Mouse (Mus musculus): ENCODE data around the gene Tmem185a. TPM values are rescaled to one million over a fixed set of nuclear protein-coding genes. Genes with fewer than 3 reads are reported as not detected.

The Tmem185a gene
- 17.2 to 20.5 TPM (median 20.2 TPM) in 4 replicates for total RNA-seq (2023)

GRCm38 (mm10) chrX:70476792-70477776 lies at the start of gene Tmem185a:
Tmem185a (minus strand) TSS chrX:70477180.

Other genes starting within 250 kb of the Tmem185a start
- 21.8 to 28.9 TPM (median 25.5 TPM) in 4 replicates for gene Ids, start 112.1 kb downstream of the Tmem185a start, total RNA-seq (2023)
- gene 1110012L19Rik, start 91.3 kb downstream of the Tmem185a start, total RNA-seq (2023), result 6.8 to 12.1 TPM (median 9.6 TPM) in 4 replicates

Data from B cell, adult 62 days (primary cell).